Mouse (Mus musculus): Measurements from ENCODE around the gene Grasp. TPM values are rescaled to one million over a fixed set of nuclear protein-coding genes. Genes with fewer than 3 reads are reported as not detected.

The Grasp gene
- polyA plus RNA-seq (2015; fragmentation: Nextera tagmentation; extraction: Ambion mirVana), result 1.0 and 1.8 TPM in 2 replicates

DNA sequence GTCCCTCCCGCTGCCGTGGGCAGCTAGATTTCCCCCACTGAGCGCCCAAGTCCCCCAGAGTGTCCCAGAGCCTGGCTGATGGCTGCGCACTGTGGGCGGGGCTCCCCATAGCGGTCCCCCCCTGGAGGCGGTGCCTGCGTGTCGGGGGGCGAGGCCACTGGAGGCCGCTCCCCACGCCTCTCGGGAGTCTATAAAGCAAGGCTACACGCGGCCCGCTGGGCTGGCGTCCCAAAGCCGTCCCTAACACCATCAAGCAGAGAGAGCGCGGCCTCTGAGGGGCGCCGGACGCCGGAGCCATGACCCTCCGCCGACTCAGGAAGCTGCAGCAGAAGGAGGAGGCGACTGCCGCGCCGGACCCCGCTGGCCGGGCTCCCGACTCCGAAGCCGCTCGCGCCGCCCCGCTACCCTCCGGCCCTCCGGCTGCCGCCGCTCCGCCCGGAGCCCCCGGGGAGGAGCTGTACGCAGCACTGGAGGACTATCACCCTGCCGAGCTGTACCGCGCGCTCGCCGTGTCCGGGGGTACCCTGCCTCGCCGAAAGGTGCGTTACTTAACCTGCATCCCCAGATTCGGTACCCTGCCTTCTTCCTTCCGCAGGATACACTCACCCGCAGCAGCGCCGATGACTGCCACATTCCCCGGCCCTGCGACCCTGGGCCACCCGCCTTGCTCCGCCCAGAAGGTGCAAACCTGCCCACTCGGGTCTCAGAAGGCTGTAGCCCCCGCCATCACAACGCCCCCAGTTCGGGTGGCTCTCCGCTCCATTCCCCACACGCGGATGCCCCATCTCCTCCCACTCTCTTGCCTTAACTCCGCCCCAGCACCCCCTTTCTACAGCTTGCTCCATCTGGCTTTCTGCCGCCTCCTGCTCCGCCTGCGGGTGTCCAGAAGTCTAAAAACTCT, at the start of gene Grasp:
Gene Grasp, plus strand, starts transcription at position 183 of the 901 bp plus-strand sequence.

GRCm38 (mm10) chr15:101253886-101254795, 30.2 kb downstream of the Grasp start, which contains the start of gene Nr4a1:
TSS of gene Nr4a1 (plus strand) at chr15:101254269.

Other genes starting within 250 kb of the Grasp start
- gene Gm47841, start 176.8 kb upstream of the Grasp start, polyA plus RNA-seq (2015; fragmentation: Nextera tagmentation; extraction: Ambion mirVana), result not detected in 2 replicates
- 0.12 and 0.18 TPM in 2 replicates for gene Fignl2, start 145.6 kb upstream of the Grasp start, polyA plus RNA-seq (2015; fragmentation: Nextera tagmentation; extraction: Ambion mirVana)
- gene Ankrd33, start 108.4 kb upstream of the Grasp start, polyA plus RNA-seq (2015; fragmentation: Nextera tagmentation; extraction: Ambion mirVana), result not detected in 2 replicates
- gene Acvrl1, start 95.7 kb upstream of the Grasp start, polyA plus RNA-seq (2015; fragmentation: Nextera tagmentation; extraction: Ambion mirVana), result 8.4 and 12.8 TPM in 2 replicates
- gene Acvr1b, start 50.1 kb upstream of the Grasp start, polyA plus RNA-seq (2015; fragmentation: Nextera tagmentation; extraction: Ambion mirVana), result 1.4 and 2.3 TPM in 2 replicates
- 4.1 and 4.2 TPM in 2 replicates for gene Nr4a1, start 30.1 kb downstream of the Grasp start, polyA plus RNA-seq (2015; fragmentation: Nextera tagmentation; extraction: Ambion mirVana)
- 41.2 and 46.5 TPM in 2 replicates for gene Atg101, start 60.1 kb downstream of the Grasp start, polyA plus RNA-seq (2015; fragmentation: Nextera tagmentation; extraction: Ambion mirVana)
- 4.9 and 7.6 TPM in 2 replicates for gene 6030408B16Rik, start 69.0 kb downstream of the Grasp start, polyA plus RNA-seq (2015; fragmentation: Nextera tagmentation; extraction: Ambion mirVana)
- 1.0 and 1.7 TPM in 2 replicates for gene Krt80, start 146.0 kb downstream of the Grasp start, polyA plus RNA-seq (2015; fragmentation: Nextera tagmentation; extraction: Ambion mirVana)
- gene Krt7, start 186.9 kb downstream of the Grasp start, polyA plus RNA-seq (2015; fragmentation: Nextera tagmentation; extraction: Ambion mirVana), result 19.1 and 21.2 TPM in 2 replicates
- gene Krt87, start 214.6 kb downstream of the Grasp start, polyA plus RNA-seq (2015; fragmentation: Nextera tagmentation; extraction: Ambion mirVana), result 0.05 and 0.34 TPM in 2 replicates
- not detected in 2 replicates for gene Krt88, start 223.6 kb downstream of the Grasp start, polyA plus RNA-seq (2015; fragmentation: Nextera tagmentation; extraction: Ambion mirVana)
- gene Krt81, start 239.6 kb downstream of the Grasp start, polyA plus RNA-seq (2015; fragmentation: Nextera tagmentation; extraction: Ambion mirVana), result not detected in 2 replicates
- 0.12 and 0.25 TPM in 2 replicates for gene Krt86, start 249.3 kb downstream of the Grasp start, polyA plus RNA-seq (2015; fragmentation: Nextera tagmentation; extraction: Ambion mirVana)